Mouse (Mus musculus) midbrain, embryonic 16.5 days (tissue): Measurements from ENCODE around the gene Rpl4. TPM values are rescaled to one million over a fixed set of nuclear protein-coding genes. Genes with fewer than 3 reads are reported as not detected.
"Not testable (repeated sequence)": the region's sequence is repeated elsewhere in the genome, so short reads cannot be mapped to it uniquely, and the experiment has no call there.

Source experiments
- ATAC-seq: fragments of 200-750 bp; cut with Nextera tagmentation; 2 replicates; pipeline ENCODE4 v1.8.0; 2017; ENCODE audit warnings: moderate TSS enrichment
- H3K27ac ChIP-seq: fragments of 300-500 bp; sonication (generic); 2 replicates; pipeline ENCODE4 v1.5.1; 2014; ENCODE audit warnings: mild to moderate bottlenecking, low read length, mixed read lengths
- H3K27me3 ChIP-seq: fragments of 300-500 bp; sonication (generic); 2 replicates; pipeline ENCODE4 v1.6.1; 2014; ENCODE audit warnings: low read depth, low read length, mixed read lengths; ENCODE audit not compliant: control insufficient read depth, insufficient read depth
- H3K36me3 ChIP-seq: fragments of 300-500 bp; sonication (generic); 2 replicates; pipeline ENCODE4 v1.6.1; 2014; ENCODE audit warnings: mild to moderate bottlenecking, low read length, moderate library complexity, mixed read lengths; ENCODE audit not compliant: control insufficient read depth, insufficient read depth
- H3K4me1 ChIP-seq: fragments of 300-500 bp; sonication (generic); 2 replicates; pipeline ENCODE4 v1.6.1; 2014; ENCODE audit warnings: mild to moderate bottlenecking, low read length, mixed read lengths; ENCODE audit not compliant: control insufficient read depth, insufficient read depth
- H3K4me2 ChIP-seq: fragments of 300-500 bp; sonication (generic); 2 replicates; pipeline ENCODE4 v1.6.1; 2014; ENCODE audit warnings: mild to moderate bottlenecking, low read length, mixed read lengths
- H3K4me3 ChIP-seq: fragments of 300-500 bp; sonication (generic); 2 replicates; pipeline ENCODE4 v1.5.1; 2014; ENCODE audit warnings: low read depth, mild to moderate bottlenecking, low read length, moderate library complexity, mixed read lengths
- H3K9ac ChIP-seq: fragments of 300-500 bp; sonication (generic); 2 replicates; pipeline ENCODE4 v1.6.1; 2014; ENCODE audit warnings: low read depth, low read length, mixed read lengths
- H3K9me3 ChIP-seq: fragments of 300-500 bp; sonication (generic); replicated peaks from 2 replicates; pipeline ENCODE4 v1.6.1; 2014; ENCODE audit warnings: mild to moderate bottlenecking, low read length, mixed read lengths; ENCODE audit not compliant: control insufficient read depth, poor library complexity, severe bottlenecking
- WGBS: fragments of 180-500 bp; shearing (Covaris S2); extraction: QIAGEN DNeasy Blood & Tissue Kit; methylation state at CpG from one replicate; pipeline ENCODE4 v1.1.7; 2014; 5-methylcytosine and 5-hydroxymethylcytosine counted together
- polyA plus RNA-seq: library from polyadenylated mRNA; unstranded; fragments of >200 nt; fragmentation: Nextera tagmentation; extraction: Ambion mirVana; gene quantifications from 2 replicates; pipeline ENCODE4 v1.2.1, GENCODE M21; 2015

Rpl4 gene
- polyA plus RNA-seq = 564 and 570 TPM in 2 replicates

DNA sequence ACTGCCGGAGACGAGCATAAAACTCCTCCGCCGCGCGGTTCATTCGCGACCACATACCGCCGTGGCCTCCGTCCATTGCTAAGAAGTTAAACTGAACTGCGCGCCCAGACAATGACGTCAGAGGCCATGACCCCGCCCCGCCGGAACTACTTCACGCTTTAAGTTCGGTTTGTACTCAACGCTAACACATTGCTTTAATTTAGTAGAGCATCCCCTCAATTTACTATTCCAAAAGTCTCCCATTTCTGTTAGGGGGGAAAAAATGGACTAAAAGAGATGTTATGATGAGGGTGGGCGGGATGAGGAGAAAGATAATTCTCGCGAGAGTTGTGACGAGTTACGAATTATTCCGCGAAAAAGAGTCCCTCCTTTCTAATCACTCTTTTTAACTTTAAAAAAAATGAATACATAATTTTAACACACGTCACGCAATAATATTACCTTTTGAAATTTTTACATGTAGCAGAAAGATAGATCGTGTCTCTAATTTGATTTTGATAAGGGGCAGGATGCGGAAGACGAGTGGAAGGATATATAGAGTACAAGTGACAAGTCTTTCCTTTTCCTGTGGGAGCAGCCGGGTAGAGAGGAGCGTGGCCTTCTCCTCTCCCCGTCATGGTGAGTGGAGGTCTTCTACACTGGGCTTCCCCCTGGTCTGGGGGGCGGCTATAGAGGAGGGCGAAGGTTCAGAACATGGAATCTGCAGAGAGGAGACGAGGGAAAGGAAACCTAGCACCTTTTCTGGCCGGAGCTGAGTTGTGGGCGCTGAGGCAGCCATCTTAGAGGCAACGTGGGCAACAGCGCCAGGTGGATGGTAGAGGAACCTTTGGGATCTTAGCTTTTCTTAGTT is at the start of gene Rpl4, which contains the start of gene Zwilch:
Rpl4 (plus strand) TSS at position 560 of the 850 bp plus-strand sequence.
Zwilch (minus strand) TSS at position 289 of the 850 bp plus-strand sequence.
- no peaks in the 10 kb centered on the region for H3K27me3 ChIP-seq
- H3K4me1 ChIP-seq = peaks cover 16% of the 10 kb centered on the region
- under 1% methylated on average over 42 of the region's 42 CpGs for WGBS
- peak within 1 kb of the TSS; percentile 77 for H3K27ac ChIP-seq
- peak within 1 kb of the TSS; percentile 77 for H3K4me3 ChIP-seq
- H3K9ac ChIP-seq = peak within 1 kb of the TSS; percentile 79
- no peaks in the 10 kb centered on the region for H3K9me3 ChIP-seq
- peak within 1 kb of the TSS; percentile 96 for H3K4me2 ChIP-seq
- H3K36me3 ChIP-seq = peaks cover 21% of the 10 kb centered on the region
- ATAC-seq = peak; percentile 86

DNA sequence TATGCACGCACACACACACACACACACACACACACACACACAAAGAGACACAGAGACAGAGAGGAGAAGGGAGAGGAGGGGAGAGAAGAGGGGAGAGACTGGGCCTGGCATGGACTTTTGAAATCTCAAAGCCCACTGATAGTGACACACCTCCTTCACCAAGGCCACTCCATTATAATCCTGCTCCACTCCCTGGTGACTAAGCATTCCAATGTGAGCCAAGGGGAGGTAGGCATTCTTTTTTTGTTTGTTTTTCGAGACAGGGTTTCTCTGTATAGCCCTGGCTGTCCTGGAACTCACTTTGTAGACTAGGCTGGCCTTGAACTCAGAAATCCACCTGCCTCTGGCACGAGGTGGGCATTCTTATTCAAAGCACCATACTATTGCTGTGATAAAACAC is 48.3 kb upstream of the Rpl4 start:
- not testable (repeated sequence) for H3K4me2 ChIP-seq, ATAC-seq

DNA sequence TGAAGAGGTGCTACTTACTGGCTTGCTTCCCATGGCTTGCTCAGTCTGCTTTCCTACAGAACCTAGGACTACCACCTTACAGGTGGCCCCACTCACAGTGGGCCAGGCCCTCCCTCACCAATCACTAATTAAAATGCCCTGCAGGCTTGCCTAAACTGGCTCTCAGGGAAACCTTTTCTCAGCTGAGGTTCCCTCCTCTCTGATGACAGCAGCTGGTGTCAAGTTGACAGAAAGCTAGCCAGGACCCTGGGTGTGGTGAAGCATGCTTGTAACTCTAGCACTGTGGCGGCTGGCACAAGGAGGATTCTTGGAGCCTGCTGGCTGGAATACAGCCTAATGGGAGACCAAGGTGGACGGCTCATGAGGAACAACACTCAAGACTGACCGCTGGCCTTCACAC is 47.9 kb upstream of the Rpl4 start:
- Histone ChIP-seq H3K9me3 (no peaks in the 10 kb centered on the region), H3K27ac (no peak overlapping the region), H3K36me3 (no peaks in the 10 kb centered on the region), H3K4me2 (no peak overlapping the region), H3K27me3 (no peaks in the 10 kb centered on the region), H3K4me1 (no peaks in the 10 kb centered on the region), H3K9ac (no peak overlapping the region), H3K4me3 (no peak overlapping the region)
- ATAC-seq = no peak
- WGBS = 83% methylated on average over 3 of the region's 3 CpGs

More for the DNA sequence above, 48.3 kb upstream of the Rpl4 start:
- not testable (repeated sequence) for H3K9ac ChIP-seq, H3K27ac ChIP-seq, H3K9me3 ChIP-seq, H3K36me3 ChIP-seq, H3K4me3 ChIP-seq, H3K4me1 ChIP-seq, H3K27me3 ChIP-seq
- 69% methylated on average over 3 of the region's 3 CpGs for WGBS

DNA sequence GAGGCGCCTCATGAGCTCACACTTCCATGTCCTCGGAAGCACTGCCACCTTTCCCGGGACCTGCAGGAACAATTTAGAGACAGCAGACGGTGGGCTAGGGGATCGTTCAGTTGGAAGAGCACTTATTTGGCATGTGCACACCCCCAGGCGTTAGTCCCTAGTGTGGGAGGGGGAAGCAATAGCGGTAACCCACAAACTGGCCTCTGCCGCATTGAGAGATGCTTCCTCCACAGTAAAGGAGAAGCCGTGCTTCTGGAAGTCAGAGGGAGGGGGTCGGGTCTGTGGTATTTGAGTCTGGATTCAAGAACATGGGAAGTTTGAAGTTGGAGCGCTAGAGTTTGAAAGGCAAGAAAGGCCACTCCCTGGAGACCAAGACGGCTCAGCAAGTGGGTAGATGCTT is 47.1 kb upstream of the Rpl4 start:
- H3K4me3 ChIP-seq = no peak overlapping the region
- WGBS = 76% methylated on average over 11 of the region's 12 CpGs
- no peaks in the 10 kb centered on the region for H3K36me3 ChIP-seq
- H3K9me3 ChIP-seq = no peaks in the 10 kb centered on the region
- no peaks in the 10 kb centered on the region for H3K27me3 ChIP-seq
- H3K4me1 ChIP-seq = no peaks in the 10 kb centered on the region
- H3K27ac ChIP-seq = no peak overlapping the region
- H3K4me2 ChIP-seq = no peak overlapping the region
- no peak for ATAC-seq
- H3K9ac ChIP-seq = no peak overlapping the region

DNA sequence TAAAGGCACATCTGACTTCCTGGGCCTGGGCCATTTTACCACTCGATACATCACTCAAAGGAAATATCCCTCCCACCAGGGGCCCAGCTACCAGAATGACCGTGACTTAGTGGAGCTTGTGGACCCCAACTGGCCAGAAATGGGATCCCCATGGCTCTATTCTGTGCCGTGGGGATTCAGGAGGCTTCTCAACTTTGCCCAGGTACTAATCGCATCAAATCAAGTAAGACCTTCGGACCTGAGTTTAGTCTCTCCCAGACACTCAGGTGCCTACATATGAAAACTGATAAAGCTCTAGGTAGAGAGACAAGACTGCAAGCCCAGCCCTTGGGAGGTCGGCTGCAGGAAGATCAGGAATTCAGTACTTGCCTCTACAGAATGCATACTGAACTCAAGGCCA is 41.6 kb upstream of the Rpl4 start:
- H3K36me3 ChIP-seq = no peaks in the 10 kb centered on the region
- no peaks in the 10 kb centered on the region for H3K9me3 ChIP-seq
- H3K27me3 ChIP-seq = no peaks in the 10 kb centered on the region
- ATAC-seq = no peak
- no peaks in the 10 kb centered on the region for H3K4me1 ChIP-seq
- H3K27ac ChIP-seq = no peak overlapping the region
- H3K4me2 ChIP-seq = no peak overlapping the region
- no peak overlapping the region for H3K9ac ChIP-seq
- 85% methylated on average over 6 of the region's 6 CpGs for WGBS
- H3K4me3 ChIP-seq = no peak overlapping the region

DNA sequence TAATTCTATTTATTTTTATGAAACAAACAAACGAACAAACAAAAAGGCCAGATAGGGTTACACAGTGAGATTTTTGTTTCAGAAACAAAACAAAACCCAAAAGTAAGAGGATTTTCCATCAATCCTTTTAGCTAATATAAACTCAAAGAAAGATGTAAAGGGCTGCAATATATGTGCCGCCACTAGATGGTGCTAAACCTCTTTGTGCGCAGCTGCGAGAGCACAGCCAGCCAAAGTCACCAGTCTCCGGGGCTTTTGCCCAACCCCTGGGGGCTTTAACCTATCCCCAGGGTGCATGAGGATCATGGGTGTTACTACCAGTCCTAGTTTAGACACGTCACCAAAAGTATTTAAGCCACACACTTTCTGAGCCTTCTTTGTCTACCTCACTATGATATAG is 34.3 kb upstream of the Rpl4 start:
- 0 out of 2 replicates have a peak overlapping the region, but pooled peaks have one; percentile 19 for H3K4me2 ChIP-seq
- H3K27me3 ChIP-seq, H3K36me3 ChIP-seq, H3K9ac ChIP-seq, H3K4me3 ChIP-seq, ATAC-seq, H3K4me1 ChIP-seq, H3K9me3 ChIP-seq, H3K27ac ChIP-seq: not testable (repeated sequence)
- 6% methylated on average over 6 of the region's 6 CpGs for WGBS

DNA sequence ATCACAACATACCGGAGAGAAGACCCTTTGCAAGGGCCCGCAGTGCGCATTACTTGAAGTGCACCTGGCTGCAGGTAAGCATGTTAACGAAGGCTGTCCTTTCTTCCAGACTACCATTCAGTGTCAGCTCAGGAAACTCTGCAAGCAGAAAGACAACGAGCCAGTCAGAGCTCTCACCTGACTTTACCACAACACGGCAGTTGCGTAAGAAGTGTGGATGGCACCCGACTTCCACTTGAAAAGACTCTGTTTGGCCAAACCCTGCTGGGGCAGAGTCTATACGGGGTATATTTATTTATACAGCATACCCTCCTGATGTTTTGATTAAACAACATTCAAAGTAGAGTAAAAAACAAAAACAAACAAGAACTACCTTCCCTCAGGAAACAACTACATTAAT is 33.3 kb upstream of the Rpl4 start:
- Histone ChIP-seq H3K4me1 (no peaks in the 10 kb centered on the region), H3K9me3 (no peaks in the 10 kb centered on the region), H3K9ac (no peak overlapping the region), H3K27ac (no peak overlapping the region), H3K36me3 (no peaks in the 10 kb centered on the region), H3K4me3 (no peak overlapping the region), H3K27me3 (no peaks in the 10 kb centered on the region), H3K4me2 (no peak overlapping the region)
- ATAC-seq = no peak
- 90% methylated on average over 9 of the region's 9 CpGs for WGBS

DNA sequence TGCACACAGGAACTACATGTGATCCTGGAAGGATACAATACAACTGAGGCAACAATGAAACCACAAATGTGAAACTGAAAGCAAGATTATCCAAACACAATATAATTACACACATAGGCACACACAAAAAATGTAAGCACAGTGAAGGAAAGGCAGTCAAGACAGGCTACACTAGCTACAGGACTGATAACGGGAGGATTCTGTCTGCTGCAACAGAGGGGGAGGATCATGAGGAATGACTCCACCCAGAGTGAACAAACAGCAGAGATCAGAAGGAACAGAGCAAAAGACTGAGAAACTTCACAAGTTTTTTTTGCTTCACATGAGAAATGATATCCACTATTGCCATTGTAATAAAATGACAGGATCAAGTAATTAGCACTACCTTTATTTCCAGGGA is 16.5 kb upstream of the Rpl4 start:
- Histone ChIP-seq H3K4me2 (no peak overlapping the region), H3K36me3 (0 out of 2 replicates have a peak, but pooled peaks cover 3% of the 10 kb centered on the region), H3K9ac (no peak overlapping the region), H3K4me1 (no peaks in the 10 kb centered on the region), H3K9me3 (no peaks in the 10 kb centered on the region), H3K27me3 (no peaks in the 10 kb centered on the region), H3K4me3 (no peak overlapping the region), H3K27ac (no peak overlapping the region)
- 92% methylated on average over 1 of the region's 1 CpGs for WGBS
- no peak for ATAC-seq

DNA sequence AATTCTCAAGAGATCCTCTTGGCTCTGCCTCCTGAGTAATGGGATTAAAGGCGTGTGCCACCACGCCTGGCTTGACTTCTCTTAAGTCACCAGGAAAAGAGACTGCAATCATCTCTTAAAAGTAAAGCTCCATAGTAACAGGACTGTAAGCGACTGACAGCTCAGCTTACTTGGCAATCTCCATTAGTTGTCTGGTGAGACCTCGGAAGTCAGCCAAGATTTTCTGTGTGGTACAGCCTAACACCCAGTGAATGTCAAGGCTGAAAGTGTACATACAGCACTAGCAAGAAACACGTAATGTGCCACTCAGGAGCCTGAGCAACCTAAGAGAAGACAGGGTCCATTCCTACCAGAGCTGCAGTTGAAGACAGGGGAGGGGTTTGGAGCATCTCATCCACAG is 12.7 kb upstream of the Rpl4 start:
- Histone ChIP-seq H3K27ac (no peak overlapping the region), H3K4me2 (no peak overlapping the region), H3K9ac (no peak overlapping the region), H3K4me3 (no peak overlapping the region), H3K27me3 (no peaks in the 10 kb centered on the region), H3K4me1 (no peaks in the 10 kb centered on the region), H3K36me3 (0 out of 2 replicates have a peak, but pooled peaks cover 3% of the 10 kb centered on the region), H3K9me3 (no peaks in the 10 kb centered on the region)
- ATAC-seq = no peak
- 91% methylated on average over 5 of the region's 5 CpGs for WGBS
